Mouse (Mus musculus): ENCODE measurements around the gene Crybg1.

GRCm38 (mm10) chr10:43973244-43973643 is 175.4 kb downstream of the Crybg1 start:
- TF ChIP-seq CTCF (IDR thresholded peaks at IDR 0.05; ENCODE audit: insufficient read depth, low read length) (no peak), POLR2A (IDR thresholded peaks at IDR 0.05; ENCODE audit: borderline replicate concordance, extremely low read depth, low read depth, low read length) (no peak)
